Mouse (Mus musculus): ENCODE measurements at regions not wholly inside any gene's neighbourhood (a gene's known extent, or its start where the extent isn't known, plus 50 kb on each side); places are given as distances from the start of the nearest gene placed in this dataset.

DNA sequence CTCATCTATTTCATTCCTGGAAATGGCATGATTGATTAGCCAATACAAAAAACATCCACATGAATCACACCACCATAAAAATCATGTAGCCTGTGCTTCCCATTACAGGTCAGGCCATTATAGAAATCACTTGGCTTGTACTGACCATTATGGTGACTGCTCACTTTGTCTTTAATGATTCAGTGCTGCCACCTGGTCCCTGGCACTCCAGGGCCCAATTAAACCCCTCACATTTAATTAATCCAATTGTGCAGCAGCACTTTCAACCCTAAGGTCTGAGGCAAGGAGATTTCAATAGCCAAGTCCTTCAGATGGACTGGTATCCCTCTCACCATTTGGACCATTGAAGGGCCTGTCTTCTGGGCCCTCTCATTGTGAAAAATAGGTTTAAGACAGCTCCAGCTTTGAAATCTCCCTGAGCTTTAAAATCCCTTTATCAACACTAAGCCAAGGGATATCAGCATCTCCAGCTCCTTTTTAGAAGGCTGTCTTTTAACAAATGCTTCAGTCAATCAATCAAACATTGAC lies 531.6 kb upstream of the Sema6d start:
- Histone ChIP-seq H3K36me3 (ENCODE audit: control insufficient read depth, insufficient read depth, low read length) (no peaks in the 10 kb centered on the region), H3K9me3 (ENCODE audit: control insufficient read depth, low read length) (no peaks in the 10 kb centered on the region), H3K27me3 (replicated peaks; ENCODE audit: control insufficient read depth, insufficient read depth, low read length) (no peaks in the 10 kb centered on the region), H3K4me2 (ENCODE audit: low read length) (no peak overlapping the region), H3K4me1 (ENCODE audit: control insufficient read depth, insufficient read depth, low read depth, low read length) (no peaks in the 10 kb centered on the region), H3K27ac (ENCODE audit: low read depth, low read length) (no peak overlapping the region), H3K4me3 (ENCODE audit: low read length) (no peak overlapping the region), H3K9ac (ENCODE audit: low read depth, low read length) (no peak overlapping the region)
- no peak; the same call in 1 of the 2 replicates for ATAC-seq

All from hindbrain, embryonic 16.5 days (tissue).